9 mouse cellular contexts compared by ENCODE assay signal in the genomic region with DNA sequence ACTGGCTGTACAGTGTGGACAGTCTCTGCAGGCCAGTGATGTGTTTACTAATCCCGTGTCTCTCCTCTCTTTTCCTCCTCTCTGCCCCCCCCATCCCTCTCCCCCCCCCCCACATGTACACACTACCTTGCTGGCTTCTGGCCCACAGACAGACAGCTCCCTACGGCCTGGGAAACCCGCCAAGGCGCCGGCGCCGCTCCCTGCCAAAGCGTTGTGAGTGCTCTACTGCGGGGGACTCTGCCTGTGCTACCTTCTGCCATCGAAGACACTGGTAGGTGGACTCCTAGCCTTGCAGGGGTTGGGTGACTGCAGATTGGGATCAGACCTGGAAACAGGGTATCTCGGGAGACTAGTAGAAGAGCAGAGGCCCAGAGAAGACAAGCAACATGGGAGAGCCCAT. TPM values are rescaled to one million over a fixed set of nuclear protein-coding genes. Genes with fewer than 3 reads are reported as not detected.
DNase-seq lines count a peak whose midpoint lies in the region; ATAC-seq lines count a peak whose summit lies in the region.
"Had no signal": no experiment of that assay in that cellular context is flagged by ENCODE, and none has a peak within 500 bp of the region (broad histone marks: within the 10 kb centered on the region; RNA-seq: fewer than 3 reads in every experiment).

No protein-coding gene starts in this region.

- peaks cover 43% of the 10 kb centered on the region for H3K4me1 ChIP-seq in forebrain, embryonic 13.5 days
- 0 out of 2 replicates have a peak, but pooled peaks cover 2% of the 10 kb centered on the region for H3K4me1 ChIP-seq in forebrain, embryonic 11.5 days (replicated peaks; ENCODE audit: control insufficient read depth, insufficient read depth, low read length)
- H3K4me1 ChIP-seq in midbrain, embryonic 12.5 days: peaks cover 20% of the 10 kb centered on the region
- H3K4me1 ChIP-seq in midbrain, embryonic 16.5 days (ENCODE audit: control insufficient read depth, insufficient read depth, low read length): no peaks in the 10 kb centered on the region

- ATAC-seq in forebrain, embryonic 13.5 days: peak; percentile 36; the same call in 1 of the 2 replicates
- no peak for ATAC-seq in forebrain, embryonic 11.5 days (replicated peaks; ENCODE audit: low FRiP score)
- 0 out of 2 replicates have a peak, but pooled peaks have one; percentile 28 for ATAC-seq in midbrain, embryonic 12.5 days (ENCODE audit: low FRiP score, low read depth)
- no peak for ATAC-seq in midbrain, embryonic 16.5 days
- ATAC-seq in megakaryocyte, adult 5-6 weeks (ENCODE audit: poor library complexity, severe bottlenecking): no peak

- WGBS in forebrain, embryonic 13.5 days: 55% methylated on average over 11 of the region's 11 CpGs
- WGBS in forebrain, embryonic 11.5 days: 80% methylated on average over 11 of the region's 11 CpGs
- WGBS in midbrain, embryonic 12.5 days: 74% methylated on average over 11 of the region's 11 CpGs
- 67% methylated on average over 11 of the region's 11 CpGs for WGBS in midbrain, embryonic 16.5 days

- no peak overlapping the region for H3K4me3 ChIP-seq in forebrain, embryonic 13.5 days
- no peak overlapping the region for H3K4me3 ChIP-seq in forebrain, embryonic 11.5 days (ENCODE audit: low read depth, low read length)
- no peak overlapping the region for H3K4me3 ChIP-seq in midbrain, embryonic 12.5 days
- no peak overlapping the region for H3K4me3 ChIP-seq in midbrain, embryonic 16.5 days (ENCODE audit: low read depth, low read length)
- H3K4me3 ChIP-seq: limb, embryonic 12.5 days had no signal

- no peak overlapping the region for H3K9ac ChIP-seq in forebrain, embryonic 13.5 days
- no peak overlapping the region for H3K9ac ChIP-seq in forebrain, embryonic 11.5 days (ENCODE audit: low read length)
- H3K9ac ChIP-seq in midbrain, embryonic 12.5 days (replicated peaks): no peak overlapping the region
- no peak overlapping the region for H3K9ac ChIP-seq in midbrain, embryonic 16.5 days (ENCODE audit: low read depth, low read length)
- H3K9ac ChIP-seq: limb, embryonic 12.5 days had no signal

- no peak for DNase-seq in forebrain, embryonic 11.5 days (ENCODE audit: low spot score)
- DNase-seq in heart, postnatal 4 days: peak; percentile 81
- DNase-seq in lung, postnatal 25 days (ENCODE audit: low spot score): peak; percentile 39
- DNase-seq in spleen, adult 12 weeks (ENCODE audit: low spot score): no peak

- no peaks in the 10 kb centered on the region; the same call in 1 of the 2 replicates for H3K27me3 ChIP-seq in forebrain, embryonic 13.5 days
- no peaks in the 10 kb centered on the region for H3K27me3 ChIP-seq in forebrain, embryonic 11.5 days (ENCODE audit: control insufficient read depth, insufficient read depth, low read length)
- peaks cover 15% of the 10 kb centered on the region for H3K27me3 ChIP-seq in midbrain, embryonic 12.5 days
- H3K27me3 ChIP-seq in midbrain, embryonic 16.5 days (ENCODE audit: control insufficient read depth, insufficient read depth, low read depth, low read length): 0 out of 2 replicates have a peak, but pooled peaks cover 2% of the 10 kb centered on the region

- H3K9me3 ChIP-seq in forebrain, embryonic 13.5 days (replicated peaks): no peaks in the 10 kb centered on the region
- no peaks in the 10 kb centered on the region for H3K9me3 ChIP-seq in forebrain, embryonic 11.5 days (ENCODE audit: control insufficient read depth, low read length)
- H3K9me3 ChIP-seq in midbrain, embryonic 12.5 days: no peaks in the 10 kb centered on the region
- H3K9me3 ChIP-seq in midbrain, embryonic 16.5 days (replicated peaks; ENCODE audit: control insufficient read depth, low read length, poor library complexity, severe bottlenecking): no peaks in the 10 kb centered on the region
- H3K9me3 ChIP-seq: limb, embryonic 12.5 days had no signal

- H3K36me3 ChIP-seq in forebrain, embryonic 13.5 days (ENCODE audit: poor library complexity, severe bottlenecking): no peaks in the 10 kb centered on the region
- no peaks in the 10 kb centered on the region for H3K36me3 ChIP-seq in forebrain, embryonic 11.5 days (ENCODE audit: control insufficient read depth, insufficient read depth, low read length)
- no peaks in the 10 kb centered on the region for H3K36me3 ChIP-seq in midbrain, embryonic 12.5 days
- H3K36me3 ChIP-seq in midbrain, embryonic 16.5 days (ENCODE audit: control insufficient read depth, insufficient read depth, low read length): no peaks in the 10 kb centered on the region
- H3K36me3 ChIP-seq: limb, embryonic 12.5 days had no signal

- peak overlapping the region; percentile 44 for H3K27ac ChIP-seq in forebrain, embryonic 13.5 days
- no peak overlapping the region for H3K27ac ChIP-seq in forebrain, embryonic 11.5 days (ENCODE audit: low read depth, low read length)
- no peak overlapping the region for H3K27ac ChIP-seq in midbrain, embryonic 12.5 days (replicated peaks)
- no peak overlapping the region for H3K27ac ChIP-seq in midbrain, embryonic 16.5 days (ENCODE audit: low read length)
- H3K27ac ChIP-seq: limb, embryonic 12.5 days had no signal

- H3K4me2 ChIP-seq in forebrain, embryonic 13.5 days: no peak overlapping the region
- no peak overlapping the region for H3K4me2 ChIP-seq in forebrain, embryonic 11.5 days (ENCODE audit: low read depth, low read length, severe bottlenecking)
- H3K4me2 ChIP-seq in midbrain, embryonic 12.5 days (replicated peaks): no peak overlapping the region
- H3K4me2 ChIP-seq in midbrain, embryonic 16.5 days (ENCODE audit: low read length): no peak overlapping the region
- H3K4me2 ChIP-seq: limb, embryonic 12.5 days had no signal

RNA-seq across cellular contexts. Expression of gene Edn2, which starts 2.2 kb away (rescaled TPM):
- polyA plus RNA-seq in forebrain, embryonic 13.5 days (2015; fragmentation: Nextera tagmentation; extraction: Ambion mirVana): 0.18 and 0.31 TPM in 2 replicates
- not detected in 2 replicates for polyA plus RNA-seq in forebrain, embryonic 11.5 days (2014; fragmentation: Nextera tagmentation; extraction: Ambion mirVana)
- not detected in 2 replicates for polyA plus RNA-seq in midbrain, embryonic 12.5 days (2016; fragmentation: Nextera tagmentation; extraction: Ambion mirVana)
- 0.19 TPM in 1 of 2 replicates, not detected in the other for polyA plus RNA-seq in midbrain, embryonic 16.5 days (2015; fragmentation: Nextera tagmentation; extraction: Ambion mirVana)
- total RNA-seq in heart, postnatal 4 days (2021): not detected
- not detected in 2 replicates for total RNA-seq in megakaryocyte, adult 5-6 weeks (2015)
- not detected in 2 replicates for total RNA-seq in megakaryocyte, adult 5-6 weeks (2017)

Comparison
In these comparisons a context has a peak if more than half of its experiments do, and no peak if none do; other contexts are left out.
1. ATAC-seq: peak in forebrain, embryonic 13.5 days (single experiment) and midbrain, embryonic 12.5 days (single experiment); none in forebrain, embryonic 11.5 days (single experiment), midbrain, embryonic 16.5 days (single experiment) and megakaryocyte, adult 5-6 weeks (single experiment).
2. DNase-seq: peak in heart, postnatal 4 days (single experiment) and lung, postnatal 25 days (single experiment); none in forebrain, embryonic 11.5 days (single experiment) and spleen, adult 12 weeks (single experiment).